Mouse (Mus musculus) myocyte (in vitro differentiated cells): ENCODE measurements around the gene Pik3r5. TPM values are rescaled to one million over a fixed set of nuclear protein-coding genes. Genes with fewer than 3 reads are reported as not detected.
A peak's percentile ranks its signal among the peaks of the same experiment; 100 is the strongest.

Source experiments
- H3K27me3 ChIP-seq: one replicate; pipeline ENCODE4 v1.6.1; 2011; ENCODE audit not compliant: control insufficient read depth, insufficient read depth, insufficient read length
- H3K36me3 ChIP-seq: one replicate; pipeline ENCODE4 v1.6.1; 2011; ENCODE audit not compliant: control insufficient read depth, insufficient read depth
- H3K4me2 ChIP-seq: one replicate; pipeline ENCODE4 v1.6.1; 2011; ENCODE audit warnings: low read depth, control low read depth
- H3K4me3 ChIP-seq: one replicate; pipeline ENCODE4 v1.5.1; 2011; ENCODE audit warnings: mild to moderate bottlenecking, control low read depth, moderate library complexity
- H3K79me2 ChIP-seq: one replicate; pipeline ENCODE4 v1.6.1; 2011; ENCODE audit not compliant: control insufficient read depth, insufficient read depth
- H3ac ChIP-seq: one replicate; pipeline ENCODE4 v1.6.1; 2011; ENCODE audit not compliant: control insufficient read depth, insufficient read length
- CEBPB ChIP-seq: IDR thresholded peaks from 2 replicates; pipeline ENCODE4 v1.6.1; 2011; ENCODE audit warnings: mild to moderate bottlenecking, moderate library complexity; ENCODE audit not compliant: poor library complexity, insufficient read depth, severe bottlenecking
- E2F4 ChIP-seq: IDR thresholded peaks from one replicate; pipeline ENCODE4 v1.6.1; 2011; ENCODE audit warnings: mild to moderate bottlenecking, control low read depth, moderate library complexity; ENCODE audit not compliant: insufficient read depth
- MAX ChIP-seq: IDR thresholded peaks from one replicate; pipeline ENCODE4 v1.6.1; 2011; ENCODE audit warnings: low read depth, mild to moderate bottlenecking, control low read depth
- MYOD1 ChIP-seq, 3 experiments: IDR thresholded peaks; one replicate each; pipeline ENCODE4 v1.6.1; 2011; ENCODE audit warnings: control low read depth in 2 of 3, low read depth in 2 of 3, mild to moderate bottlenecking in 2 of 3, moderate library complexity in 1 of 3; ENCODE audit not compliant: insufficient read length in 2 of 3, control insufficient read depth in 1 of 3
- MYOG ChIP-seq, 3 experiments: IDR thresholded peaks; one replicate each; pipeline ENCODE4 v1.6.1; 2011; ENCODE audit warnings: control low read depth in 2 of 3, low read depth in 2 of 3, mild to moderate bottlenecking in 2 of 3; ENCODE audit not compliant: insufficient read length in 2 of 3, control insufficient read depth in 1 of 3, insufficient read depth in 1 of 3
- POLR2A ChIP-seq: IDR thresholded peaks from one replicate; pipeline ENCODE4 v1.6.1; 2011; ENCODE audit warnings: low read depth, mild to moderate bottlenecking, control low read depth, moderate library complexity; ENCODE audit not compliant: insufficient read length
- POLR2AphosphoS2 ChIP-seq: IDR thresholded peaks from one replicate; pipeline ENCODE4 v1.6.1; 2011; ENCODE audit warnings: low read depth, control low read depth; ENCODE audit not compliant: insufficient read length
- REST ChIP-seq: IDR thresholded peaks from one replicate; pipeline ENCODE4 v1.6.1; 2011; ENCODE audit warnings: mild to moderate bottlenecking, control low read depth, moderate library complexity; ENCODE audit not compliant: insufficient read depth, insufficient read length
- SRF ChIP-seq: IDR thresholded peaks from one replicate; pipeline ENCODE4 v1.6.1; 2011; ENCODE audit warnings: low read depth; ENCODE audit not compliant: control insufficient read depth, insufficient read length
- TCF12 ChIP-seq: IDR thresholded peaks from one replicate; pipeline ENCODE4 v1.6.1; 2011; ENCODE audit warnings: mild to moderate bottlenecking, control low read depth; ENCODE audit not compliant: poor library complexity, insufficient read depth, severe bottlenecking
- TCF3 ChIP-seq: IDR thresholded peaks from one replicate; pipeline ENCODE4 v1.6.1; 2011; ENCODE audit warnings: low read depth, control low read depth; ENCODE audit not compliant: insufficient read length
- USF1 ChIP-seq: IDR thresholded peaks from one replicate; pipeline ENCODE4 v1.6.1; 2011; ENCODE audit warnings: low read depth, mild to moderate bottlenecking, control low read depth, moderate library complexity
- polyA plus RNA-seq: library from polyadenylated mRNA; unstranded; fragments of >200 nt; fragmentation: generic; extraction: Trizol; gene quantifications from one replicate; pipeline ENCODE4 v1.2.1, GENCODE M21; 2012; ENCODE audit warnings: missing spikeins

The Pik3r5 gene
- polyA plus RNA-seq, 1 experiment = 0.22 TPM

- no peaks in the 10 kb centered on the region for H3K79me2 ChIP-seq
- TF ChIP-seq REST = no peak
- TF ChIP-seq MYOG (IDR thresholded peaks at IDR 0.05; ENCODE audit: control insufficient read depth in 1 of 3, insufficient read depth in 1 of 3, insufficient read length in 2 of 3, low read depth in 2 of 3) = peak in 1 of 3 experiments; percentile 44
- peak in 2 of 3 experiments; percentile 30 to 31 for TF ChIP-seq MYOD1 (IDR thresholded peaks at IDR 0.05; ENCODE audit: control insufficient read depth in 1 of 3, insufficient read length in 2 of 3, low read depth in 2 of 3)
These were observed 23.8 kb upstream of the Pik3r5 start for GRCm38 (mm10) chr11:68408127-68408526.

DNA sequence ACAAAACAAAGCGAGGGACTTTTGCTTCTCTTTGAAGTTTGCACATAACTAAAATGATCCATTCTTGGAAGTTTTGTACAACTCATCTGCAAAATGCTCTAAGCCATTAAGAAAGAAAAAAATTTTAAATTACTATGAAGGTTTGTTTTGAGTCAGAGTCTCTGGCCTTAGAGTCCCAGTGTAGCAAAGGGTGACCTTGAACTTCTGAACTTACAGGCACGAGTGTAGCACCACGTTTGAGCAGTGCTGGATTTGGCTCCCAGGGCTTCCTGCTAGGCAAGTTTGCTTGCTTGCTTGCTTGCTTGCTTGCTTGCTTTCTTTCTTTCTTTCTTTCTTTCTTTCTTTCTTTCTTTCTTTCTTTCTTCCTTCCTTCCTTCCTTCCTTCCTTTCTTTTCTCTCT is 14.9 kb upstream of the Pik3r5 start:
- TF ChIP-seq MYOG (IDR thresholded peaks at IDR 0.05; ENCODE audit: control insufficient read depth in 1 of 3, insufficient read depth in 1 of 3, insufficient read length in 2 of 3, low read depth in 2 of 3) (no peak), POLR2A (no peak), MYOD1 (IDR thresholded peaks at IDR 0.05; ENCODE audit: control insufficient read depth in 1 of 3, insufficient read length in 2 of 3, low read depth in 2 of 3) (no peak), TCF12 (no peak), USF1 (no peak), TCF3 (no peak), SRF (no peak), REST (no peak), CEBPB (no peak)
- Histone ChIP-seq H3K27me3 (peaks cover 5% of the 10 kb centered on the region), H3K4me2 (no peak overlapping the region), H3K4me3 (no peak overlapping the region), H3ac (no peak overlapping the region), H3K79me2 (no peaks in the 10 kb centered on the region), H3K36me3 (no peaks in the 10 kb centered on the region)

More at GRCm38 (mm10) chr11:68408127-68408526, 23.8 kb upstream of the Pik3r5 start:
- Histone ChIP-seq H3ac (no peak overlapping the region), H3K4me2 (no peak overlapping the region), H3K4me3 (no peak overlapping the region), H3K27me3 (no peaks in the 10 kb centered on the region), H3K36me3 (no peaks in the 10 kb centered on the region)

DNA sequence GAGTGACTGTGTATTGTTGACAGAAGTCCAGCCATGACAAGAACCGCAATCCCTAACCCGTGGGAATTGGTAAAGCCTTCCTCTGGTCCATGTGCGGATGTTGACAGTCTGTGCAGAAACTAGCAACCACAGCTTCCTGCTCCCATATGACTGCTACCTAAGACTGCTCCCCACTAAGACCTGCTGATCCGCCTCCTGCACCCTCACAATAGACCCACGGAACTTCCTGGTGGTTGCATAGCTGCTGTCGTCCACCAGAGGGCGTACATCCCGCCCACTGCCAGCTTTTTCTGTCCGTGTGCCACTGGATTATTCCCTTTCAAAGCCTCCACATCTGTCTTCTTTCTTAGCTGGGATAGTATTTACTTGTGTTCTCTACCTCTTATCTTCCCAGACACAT is 14.1 kb upstream of the Pik3r5 start:
- Histone ChIP-seq H3ac (no peak overlapping the region), H3K4me3 (no peak overlapping the region), H3K27me3 (peaks cover 5% of the 10 kb centered on the region), H3K79me2 (no peaks in the 10 kb centered on the region), H3K36me3 (no peaks in the 10 kb centered on the region), H3K4me2 (no peak overlapping the region)
- TF ChIP-seq E2F4 = no peak
- TF ChIP-seq TCF3 = no peak
- no peak for TF ChIP-seq CEBPB
- TF ChIP-seq TCF12 = no peak
- TF ChIP-seq MAX = no peak
- no peak for TF ChIP-seq USF1
- TF ChIP-seq MYOD1 (IDR thresholded peaks at IDR 0.05; ENCODE audit: control insufficient read depth in 1 of 3, insufficient read length in 2 of 3, low read depth in 2 of 3) = no peak
- no peak for TF ChIP-seq SRF
- TF ChIP-seq REST = no peak
- no peak for TF ChIP-seq POLR2AphosphoS2
- no peak for TF ChIP-seq MYOG (IDR thresholded peaks at IDR 0.05; ENCODE audit: control insufficient read depth in 1 of 3, insufficient read depth in 1 of 3, insufficient read length in 2 of 3, low read depth in 2 of 3)
- no peak for TF ChIP-seq POLR2A

DNA sequence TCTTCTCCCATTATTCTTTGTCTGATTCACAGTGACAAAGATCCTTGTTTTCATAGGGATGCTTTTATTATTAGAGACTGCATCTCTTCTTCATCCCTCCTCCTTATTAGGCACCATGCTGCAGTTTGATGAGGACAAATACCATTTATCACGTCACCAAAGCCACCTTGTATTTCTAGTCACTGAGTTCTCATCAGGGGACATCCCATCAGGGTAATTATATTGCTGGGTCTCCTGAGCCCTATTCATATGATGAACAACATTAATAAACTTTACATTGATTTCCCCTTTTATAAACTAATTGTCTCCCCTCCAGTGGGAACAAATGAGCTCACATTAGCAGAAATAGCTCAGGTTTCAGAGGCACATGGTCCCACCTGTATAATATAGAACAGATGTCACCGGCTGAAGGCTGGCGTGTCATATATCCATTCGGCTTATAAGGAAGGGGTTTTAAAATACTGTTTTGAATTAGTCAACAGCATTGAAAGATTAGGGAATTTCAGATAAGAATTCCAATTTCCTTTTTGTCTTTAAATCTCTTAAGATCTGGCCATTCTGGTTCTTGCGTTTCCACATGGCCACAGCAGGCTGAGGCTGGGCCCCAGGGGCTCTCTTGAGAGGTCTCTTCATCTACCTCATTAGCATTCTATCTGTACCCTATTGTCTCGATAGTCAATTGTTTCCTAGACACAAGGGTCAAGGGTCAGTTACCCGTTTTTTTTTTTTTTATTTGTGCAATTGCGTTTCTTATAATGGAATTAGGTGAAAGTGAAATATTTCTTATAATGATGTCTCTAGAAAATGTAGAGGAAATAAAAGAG is 6.2 kb upstream of the Pik3r5 start:
- H3K79me2 ChIP-seq = no peaks in the 10 kb centered on the region
- H3K4me2 ChIP-seq = no peak overlapping the region
- H3K36me3 ChIP-seq = no peaks in the 10 kb centered on the region
- peaks cover 2% of the 10 kb centered on the region for H3K27me3 ChIP-seq
- no peak for TF ChIP-seq MAX
- no peak for TF ChIP-seq POLR2AphosphoS2
- TF ChIP-seq TCF3 = no peak
- no peak for TF ChIP-seq USF1
- no peak for TF ChIP-seq MYOD1 (IDR thresholded peaks at IDR 0.05; ENCODE audit: control insufficient read depth in 1 of 3, insufficient read length in 2 of 3, low read depth in 2 of 3)
- no peak for TF ChIP-seq TCF12
- TF ChIP-seq E2F4 = no peak
- no peak for TF ChIP-seq SRF
- TF ChIP-seq REST = no peak
- no peak for TF ChIP-seq CEBPB
- TF ChIP-seq MYOG (IDR thresholded peaks at IDR 0.05; ENCODE audit: control insufficient read depth in 1 of 3, insufficient read depth in 1 of 3, insufficient read length in 2 of 3, low read depth in 2 of 3) = no peak
- no peak overlapping the region for H3K4me3 ChIP-seq
- no peak overlapping the region for H3ac ChIP-seq
